Comparison of ENCODE assay signal across 13 mouse cellular contexts in genomic region chr2:156731592-156731991, GRCm38 (mm10). TPM values are rescaled to one million over a fixed set of nuclear protein-coding genes. Genes with fewer than 3 reads are reported as not detected.
A peak's percentile ranks its signal among the peaks of the same experiment; 100 is the strongest.
DNase-seq lines count a peak whose midpoint lies in the region; ATAC-seq and TF ChIP-seq lines count a peak whose summit lies in the region.
"Had no signal": no experiment of that assay in that cellular context is flagged by ENCODE, and none has a peak within 500 bp of the region (broad histone marks: within the 10 kb centered on the region; RNA-seq: fewer than 3 reads in every experiment).

No protein-coding gene starts in this region.

- DNase-seq in heart, adult 11 months: peak; percentile 88
- DNase-seq in heart, postnatal 14 days: no peak
- no peak for DNase-seq in kidney, adult 11 months
- no peak for DNase-seq in midbrain, postnatal 0 days (ENCODE audit: low spot score)
- DNase-seq in urinary bladder, postnatal 14 days (ENCODE audit: low spot score): no peak
- DNase-seq: B cell, adult 2 months; embryo, embryonic 11 days had no signal

- H3K4me2 ChIP-seq in kidney, embryonic 15.5 days: no peak overlapping the region
- H3K4me2 ChIP-seq in midbrain, postnatal 0 days (ENCODE audit: low read depth, low read length, poor library complexity, severe bottlenecking): no peak overlapping the region
- H3K4me2 ChIP-seq in midbrain, embryonic 13.5 days (replicated peaks): no peak overlapping the region
- no peak overlapping the region for H3K4me2 ChIP-seq in neural tube, embryonic 15.5 days
- H3K4me2 ChIP-seq: midbrain, embryonic 12.5 days had no signal

- H3K4me1 ChIP-seq in kidney, embryonic 15.5 days: peaks cover 71% of the 10 kb centered on the region
- H3K4me1 ChIP-seq in midbrain, postnatal 0 days (ENCODE audit: insufficient read depth, low read length): peaks cover 2% of the 10 kb centered on the region; the same call in 1 of the 2 replicates
- peaks cover 80% of the 10 kb centered on the region for H3K4me1 ChIP-seq in midbrain, embryonic 13.5 days (replicated peaks)
- H3K4me1 ChIP-seq in neural tube, embryonic 15.5 days: peaks cover 66% of the 10 kb centered on the region

- H3K36me3 ChIP-seq in kidney, embryonic 15.5 days: no peaks in the 10 kb centered on the region
- no peaks in the 10 kb centered on the region for H3K36me3 ChIP-seq in midbrain, postnatal 0 days (ENCODE audit: insufficient read depth, low read length)
- peaks cover 8% of the 10 kb centered on the region; the same call in 1 of the 2 replicates for H3K36me3 ChIP-seq in midbrain, embryonic 13.5 days
- 0 out of 2 replicates have a peak, but pooled peaks cover 3% of the 10 kb centered on the region for H3K36me3 ChIP-seq in neural tube, embryonic 15.5 days

- no peaks in the 10 kb centered on the region for H3K9me3 ChIP-seq in kidney, embryonic 15.5 days (replicated peaks)
- no peaks in the 10 kb centered on the region for H3K9me3 ChIP-seq in midbrain, postnatal 0 days (ENCODE audit: low read length)
- no peaks in the 10 kb centered on the region for H3K9me3 ChIP-seq in midbrain, embryonic 13.5 days
- no peaks in the 10 kb centered on the region for H3K9me3 ChIP-seq in neural tube, embryonic 15.5 days (replicated peaks)
- H3K9me3 ChIP-seq: limb, embryonic 15.5 days; midbrain, embryonic 12.5 days had no signal

- ATAC-seq in kidney, embryonic 15.5 days (replicated peaks; ENCODE audit: low FRiP score): no peak
- ATAC-seq in midbrain, postnatal 0 days (ENCODE audit: low FRiP score): no peak
- ATAC-seq in midbrain, embryonic 13.5 days: no peak
- no peak for ATAC-seq in neural tube, embryonic 15.5 days (ENCODE audit: low FRiP score)

- H3K4me3 ChIP-seq in kidney, embryonic 15.5 days (replicated peaks): no peak overlapping the region
- H3K4me3 ChIP-seq in midbrain, postnatal 0 days (ENCODE audit: low read depth, low read length): no peak overlapping the region
- no peak overlapping the region for H3K4me3 ChIP-seq in midbrain, embryonic 13.5 days (replicated peaks)
- H3K4me3 ChIP-seq in neural tube, embryonic 15.5 days (replicated peaks): no peak overlapping the region
- H3K4me3 ChIP-seq: midbrain, embryonic 12.5 days had no signal

- H3K9ac ChIP-seq in kidney, embryonic 15.5 days: no peak overlapping the region
- H3K9ac ChIP-seq in midbrain, postnatal 0 days (replicated peaks; ENCODE audit: low read length, poor library complexity, severe bottlenecking): no peak overlapping the region
- H3K9ac ChIP-seq in midbrain, embryonic 13.5 days (replicated peaks): no peak overlapping the region
- no peak overlapping the region for H3K9ac ChIP-seq in neural tube, embryonic 15.5 days (replicated peaks)
- H3K9ac ChIP-seq: limb, embryonic 15.5 days; midbrain, embryonic 12.5 days had no signal

- peak overlapping the region; percentile 30; the same call in 1 of the 2 replicates for H3K27ac ChIP-seq in kidney, embryonic 15.5 days
- 0 out of 2 replicates have a peak overlapping the region, but pooled peaks have one; percentile 51 for H3K27ac ChIP-seq in midbrain, postnatal 0 days (ENCODE audit: low read depth, low read length)
- H3K27ac ChIP-seq in midbrain, embryonic 13.5 days: no peak overlapping the region
- no peak overlapping the region for H3K27ac ChIP-seq in neural tube, embryonic 15.5 days (replicated peaks)
- H3K27ac ChIP-seq: midbrain, embryonic 12.5 days had no signal

- TF ChIP-seq CTCF in midbrain, postnatal 0 days (IDR thresholded peaks at IDR 0.05): no peak

- intact Hi-C loops in heart, postnatal 14 days (cut with DNase I): no loop called here

- no peaks in the 10 kb centered on the region for H3K27me3 ChIP-seq in kidney, embryonic 15.5 days
- no peaks in the 10 kb centered on the region for H3K27me3 ChIP-seq in midbrain, postnatal 0 days (ENCODE audit: insufficient read depth, low read length)
- no peaks in the 10 kb centered on the region for H3K27me3 ChIP-seq in midbrain, embryonic 13.5 days
- H3K27me3 ChIP-seq in neural tube, embryonic 15.5 days (replicated peaks): no peaks in the 10 kb centered on the region
- H3K27me3 ChIP-seq: limb, embryonic 15.5 days; midbrain, embryonic 12.5 days had no signal

RNA-seq across cellular contexts. Expression of gene Myl9, which starts 43.6 kb away (rescaled TPM):
- 100 to 1,000 TPM; 274 to 290 TPM for total RNA-seq in heart, postnatal 14 days (2021)
- 305 and 466 TPM in 2 replicates for polyA plus RNA-seq in kidney, embryonic 15.5 days (2015; fragmentation: Nextera tagmentation; extraction: Ambion mirVana)
- total RNA-seq in midbrain, postnatal 0 days (2014; rRNA removed): 27.4 and 30.7 TPM in 2 replicates
- polyA plus RNA-seq in midbrain, postnatal 0 days (2015; fragmentation: Nextera tagmentation; extraction: Ambion mirVana): 33.8 and 38.4 TPM in 2 replicates
- 33.0 and 37.4 TPM in 2 replicates for polyA plus RNA-seq in midbrain, embryonic 13.5 days (2015; fragmentation: Nextera tagmentation; extraction: Ambion mirVana)
- polyA plus RNA-seq in neural tube, embryonic 15.5 days (2015; fragmentation: Nextera tagmentation; extraction: Ambion mirVana): 40.8 and 169 TPM in 2 replicates
- polyA plus RNA-seq: inflammation-experienced regulatory T-cells, adult 6 months had no signal

Comparison
In these comparisons a context has a peak if more than half of its experiments do, and no peak if none do; other contexts are left out.
1. H3K27ac ChIP-seq: peak in kidney, embryonic 15.5 days (single experiment) and midbrain, postnatal 0 days (single experiment); none in midbrain, embryonic 13.5 days (single experiment) and neural tube, embryonic 15.5 days (single experiment).